Mouse (Mus musculus) liver, postnatal 0 days (tissue): ENCODE measurements around the gene Angptl1.

Source experiments
- CTCF ChIP-seq: sonication (generic); IDR thresholded peaks from 2 replicates; pipeline ENCODE4 v1.5.1; 2016; ENCODE audit warnings: antibody characterized with exemption, low read depth
- EP300 ChIP-seq: IDR thresholded peaks from 2 replicates; pipeline ENCODE4 v1.6.1; 2016; ENCODE audit warnings: antibody characterized with exemption, low read depth, mild to moderate bottlenecking

DNA sequence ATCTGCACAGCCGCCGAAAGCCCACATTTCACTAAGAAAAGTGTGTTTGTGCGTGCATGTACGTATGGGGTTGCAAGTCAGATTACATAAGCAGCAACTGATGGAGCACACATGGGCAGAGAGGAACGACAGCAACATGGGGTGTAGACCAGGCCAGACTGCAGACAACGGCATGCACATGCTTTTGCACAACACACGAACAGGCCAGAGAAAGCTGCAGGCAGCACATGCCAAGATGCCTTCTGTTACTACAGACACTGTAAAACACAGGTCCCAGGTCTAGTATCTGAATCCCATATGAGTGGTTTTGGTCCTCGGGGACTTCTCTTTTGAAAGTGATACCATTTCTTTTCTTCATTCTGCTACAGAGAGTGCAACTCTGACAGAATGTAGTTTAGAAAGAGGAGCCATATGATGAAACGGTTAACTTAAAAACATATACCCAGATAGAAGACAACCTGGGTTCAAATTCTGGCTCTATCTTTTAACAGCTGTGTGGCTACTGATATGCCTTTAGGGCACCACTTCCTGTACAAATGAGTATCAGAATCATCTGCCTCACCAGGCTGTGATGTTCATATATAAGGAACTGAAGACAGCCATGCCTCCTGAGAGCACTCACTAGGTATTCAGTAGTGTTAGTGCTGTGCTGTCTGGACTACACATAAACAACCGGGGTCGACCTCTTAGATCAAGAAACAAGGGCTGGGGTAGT is 3.4 kb downstream of the Angptl1 start:
- no peak for TF ChIP-seq CTCF
- no peak for TF ChIP-seq EP300
